Mouse (Mus musculus) heart, postnatal 0 days (tissue): ENCODE measurements around the gene Lpin1. TPM values are rescaled to one million over a fixed set of nuclear protein-coding genes. Genes with fewer than 3 reads are reported as not detected.
A peak's percentile ranks its signal among the peaks of the same experiment; 100 is the strongest.

Source experiments
- ATAC-seq: fragments of 200-750 bp; cut with Nextera tagmentation; 2 replicates; pipeline ENCODE4 v1.8.0; 2017; ENCODE audit warnings: low read depth, moderate number of reproducible peaks, moderate library complexity; ENCODE audit not compliant: insufficient read depth
- DNase-seq: peaks from one replicate; pipeline ENCODE4 v3.0.0-alpha.2; 2016; ENCODE audit warnings: low spot score
- H3K27ac ChIP-seq: fragments of 300-500 bp; sonication (generic); 2 replicates; pipeline ENCODE4 v1.5.1; 2014; ENCODE audit warnings: low read depth, mild to moderate bottlenecking
- H3K27me3 ChIP-seq: fragments of 300-500 bp; sonication (generic); 2 replicates; pipeline ENCODE4 v1.6.1; 2014; ENCODE audit warnings: low read length, mixed read lengths; ENCODE audit not compliant: control insufficient read depth, insufficient read depth
- H3K36me3 ChIP-seq: fragments of 300-500 bp; sonication (generic); replicated peaks from 2 replicates; pipeline ENCODE4 v1.6.1; 2014; ENCODE audit warnings: low read length, mixed read lengths; ENCODE audit not compliant: control insufficient read depth, insufficient read depth
- H3K4me1 ChIP-seq: fragments of 300-500 bp; sonication (generic); 2 replicates; pipeline ENCODE4 v1.6.1; 2014; ENCODE audit warnings: antibody characterized with exemption; ENCODE audit not compliant: control insufficient read depth, insufficient read depth
- H3K4me2 ChIP-seq: fragments of 300-500 bp; sonication (generic); 2 replicates; pipeline ENCODE4 v1.6.1; 2014; ENCODE audit warnings: low read depth, mild to moderate bottlenecking, low read length, moderate library complexity
- H3K4me3 ChIP-seq: fragments of 300-500 bp; sonication (generic); 2 replicates; pipeline ENCODE4 v1.5.1; 2014; ENCODE audit warnings: low read depth, low read length
- H3K9ac ChIP-seq: fragments of 300-500 bp; sonication (generic); replicated peaks from 2 replicates; pipeline ENCODE4 v1.6.1; 2014; ENCODE audit warnings: low read depth, low read length, mixed read lengths
- H3K9me3 ChIP-seq: fragments of 300-500 bp; sonication (generic); replicated peaks from 2 replicates; pipeline ENCODE4 v1.6.1; 2016; ENCODE audit warnings: low read length; ENCODE audit not compliant: control insufficient read depth
- CTCF ChIP-seq: IDR thresholded peaks from 2 replicates; pipeline ENCODE4 v1.5.1; 2016; ENCODE audit warnings: antibody characterized with exemption, control low read depth, low read depth
- EP300 ChIP-seq: IDR thresholded peaks from 2 replicates; pipeline ENCODE4 v1.6.1; 2016; ENCODE audit warnings: antibody characterized with exemption, low read depth
- WGBS: fragments of 180-500 bp; shearing (Covaris S2); extraction: QIAGEN DNeasy Blood & Tissue Kit; methylation state at CpG from one replicate; pipeline ENCODE4 v1.1.7; 2014; 5-methylcytosine and 5-hydroxymethylcytosine counted together
- polyA plus RNA-seq: library from polyadenylated mRNA; unstranded; fragments of >200 nt; fragmentation: Nextera tagmentation; extraction: Ambion mirVana; gene quantifications from 2 replicates; pipeline ENCODE4 v1.2.1, GENCODE M21; 2015
- total RNA-seq: library from RNA; depleted of rRNA; stranded (reverse); fragments of >200 nt; gene quantifications from 2 replicates; pipeline ENCODE4 v1.2.3, GENCODE M21; 2014; ENCODE audit warnings: low replicate concordance

Gene Lpin1
- total and polyA plus RNA-seq, 2 experiments from 2014 or later = 11.1 to 24.8 TPM

DNA sequence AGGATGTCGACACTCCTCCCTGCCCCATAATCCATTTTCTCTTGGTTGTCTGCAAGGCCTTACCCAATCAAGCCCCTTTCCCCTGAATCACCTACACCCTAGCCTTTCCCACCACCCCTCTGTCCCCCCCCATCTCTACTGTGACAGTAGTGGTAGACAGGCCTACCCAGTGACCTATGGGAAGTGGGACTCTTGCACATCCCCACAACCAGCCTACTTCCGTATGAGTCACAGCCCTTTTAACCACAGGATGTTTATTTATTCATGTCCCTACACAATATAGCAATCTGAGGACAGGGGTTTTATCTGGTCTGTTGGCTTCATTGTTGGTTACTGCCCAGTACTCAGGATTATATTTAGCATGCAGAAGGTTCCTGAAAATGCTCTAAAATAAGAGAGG lies 84.6 kb downstream of the Lpin1 start:
- Histone ChIP-seq H3K36me3 (no peaks in the 10 kb centered on the region), H3K9ac (no peak overlapping the region), H3K27me3 (no peaks in the 10 kb centered on the region), H3K4me3 (no peak overlapping the region), H3K27ac (no peak overlapping the region), H3K4me2 (no peak overlapping the region), H3K9me3 (no peaks in the 10 kb centered on the region; the same call in 1 of the 2 replicates), H3K4me1 (peaks cover 13% of the 10 kb centered on the region; the same call in 1 of the 2 replicates)
- TF ChIP-seq CTCF (no peak), EP300 (no peak)
- WGBS = 67% methylated on average over 2 of the region's 2 CpGs
- ATAC-seq = no peak
- no peak for DNase-seq

DNA sequence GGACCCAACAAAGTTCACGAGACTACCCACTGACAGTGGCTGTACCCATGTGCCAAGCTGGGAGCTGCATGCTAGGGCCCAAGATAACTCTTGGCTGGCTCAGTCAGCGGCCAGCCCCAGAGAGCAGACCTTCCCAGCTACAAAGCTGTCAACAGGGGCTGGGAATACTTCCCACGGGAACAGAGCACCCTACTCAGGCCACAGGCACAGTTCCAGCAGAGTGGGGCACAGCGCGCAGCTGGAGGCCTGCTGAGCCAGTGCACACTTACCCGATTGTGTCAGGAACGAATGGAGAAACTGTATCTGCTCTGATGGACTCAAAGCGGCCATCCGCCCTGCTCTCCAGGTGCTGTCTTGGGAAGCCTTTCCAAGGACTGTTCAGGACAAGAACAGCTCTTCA lies 95.6 kb downstream of the Lpin1 start:
- Histone ChIP-seq H3K4me3 (no peak overlapping the region), H3K9me3 (no peaks in the 10 kb centered on the region), H3K27me3 (no peaks in the 10 kb centered on the region), H3K27ac (peak overlapping the region; percentile 65), H3K4me1 (peaks cover 5% of the 10 kb centered on the region), H3K4me2 (no peak overlapping the region), H3K36me3 (no peaks in the 10 kb centered on the region), H3K9ac (no peak overlapping the region)
- 38% methylated on average over 9 of the region's 9 CpGs for WGBS
- DNase-seq = peak; percentile 60
- ATAC-seq = peak; percentile 90
- TF ChIP-seq CTCF (no peak), EP300 (no peak)

DNA sequence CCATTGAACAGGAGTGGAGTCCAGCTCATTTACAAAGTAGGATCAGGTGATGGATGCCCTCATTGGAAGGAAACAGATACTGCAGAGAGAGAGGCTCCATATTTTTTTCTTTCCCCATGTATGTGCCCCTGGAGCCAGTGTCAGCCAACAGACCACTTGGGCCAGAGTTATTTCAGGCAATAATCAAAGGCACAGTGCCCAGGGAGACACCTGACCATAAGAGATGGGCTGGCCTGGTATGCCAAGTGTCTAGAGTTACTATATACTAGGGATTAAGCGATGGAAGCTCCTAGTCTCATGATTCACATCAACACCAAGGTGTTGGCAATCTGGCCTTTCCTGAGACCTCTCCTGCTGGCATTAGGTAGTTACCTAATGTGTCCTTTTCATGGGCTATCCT lies 97.8 kb downstream of the Lpin1 start:
- Histone ChIP-seq H3K9me3 (no peaks in the 10 kb centered on the region), H3K9ac (no peak overlapping the region), H3K27ac (no peak overlapping the region), H3K4me2 (no peak overlapping the region), H3K4me1 (peaks cover 14% of the 10 kb centered on the region; the same call in 1 of the 2 replicates), H3K4me3 (no peak overlapping the region), H3K27me3 (no peaks in the 10 kb centered on the region), H3K36me3 (no peaks in the 10 kb centered on the region)
- 60% methylated on average over 1 of the region's 1 CpGs for WGBS
- DNase-seq (no peak), ATAC-seq (no peak)
- TF ChIP-seq EP300 (no peak), CTCF (no peak)

- Histone ChIP-seq H3K27me3 (no peaks in the 10 kb centered on the region), H3K9ac (no peak overlapping the region), H3K36me3 (no peaks in the 10 kb centered on the region), H3K4me1 (peaks cover 14% of the 10 kb centered on the region; the same call in 1 of the 2 replicates), H3K4me2 (no peak overlapping the region), H3K4me3 (no peak overlapping the region), H3K27ac (no peak overlapping the region), H3K9me3 (no peaks in the 10 kb centered on the region)
- peak; percentile 76 for DNase-seq
- WGBS = 18% methylated on average over 13 of the region's 13 CpGs
- TF ChIP-seq EP300 (no peak), CTCF (peak; percentile 85)
- no peak for ATAC-seq
These were observed 101.5 kb downstream of the Lpin1 start for GRCm38 (mm10) chr12:16509122-16509752.

GRCm38 (mm10) chr12:16506796-16507790 lies 103.7 kb downstream of the Lpin1 start:
- no peaks in the 10 kb centered on the region for H3K9me3 ChIP-seq
- no peak overlapping the region for H3K27ac ChIP-seq
- H3K4me3 ChIP-seq = no peak overlapping the region
- no peaks in the 10 kb centered on the region for H3K27me3 ChIP-seq
- no peak overlapping the region for H3K4me2 ChIP-seq
- 60% methylated on average over 17 of the region's 17 CpGs for WGBS
- DNase-seq (no peak), ATAC-seq (no peak)
- TF ChIP-seq CTCF = peak; percentile 12; the same call in 1 of the 2 replicates
- TF ChIP-seq EP300 = no peak
- no peak overlapping the region for H3K9ac ChIP-seq
- no peaks in the 10 kb centered on the region for H3K36me3 ChIP-seq
- 0 out of 2 replicates have a peak, but pooled peaks cover 8% of the 10 kb centered on the region for H3K4me1 ChIP-seq
